Mouse (Mus musculus) neural tube, embryonic 11.5 days (tissue): ENCODE measurements around the gene Bloc1s2. TPM values are rescaled to one million over a fixed set of nuclear protein-coding genes. Genes with fewer than 3 reads are reported as not detected.

Experiments used
- ATAC-seq: fragments of 200-750 bp; cut with Nextera tagmentation; 2 replicates; pipeline ENCODE4 v1.8.0; 2017; ENCODE audit warnings: moderate number of reproducible peaks, mild to moderate bottlenecking, moderate TSS enrichment, moderate library complexity; ENCODE audit not compliant: insufficient read depth, low FRiP score, low TSS enrichment
- DNase-seq: peaks from one replicate; pipeline ENCODE4 v3.0.0-alpha.2; 2015; ENCODE audit warnings: low spot score
- H3K27ac ChIP-seq: fragments of 300-500 bp; sonication (generic); 2 replicates; pipeline ENCODE4 v1.5.1; 2014; ENCODE audit warnings: low read depth, mild to moderate bottlenecking, low read length
- H3K27me3 ChIP-seq: fragments of 300-500 bp; sonication (generic); 2 replicates; pipeline ENCODE4 v1.6.1; 2014; ENCODE audit warnings: mild to moderate bottlenecking, low read length, mixed read lengths; ENCODE audit not compliant: control insufficient read depth, insufficient read depth
- H3K36me3 ChIP-seq: fragments of 300-500 bp; sonication (generic); 2 replicates; pipeline ENCODE4 v1.6.1; 2014; ENCODE audit warnings: mild to moderate bottlenecking, low read length, moderate library complexity, mixed read lengths; ENCODE audit not compliant: control insufficient read depth, insufficient read depth
- H3K4me1 ChIP-seq: fragments of 300-500 bp; sonication (generic); 2 replicates; pipeline ENCODE4 v1.6.1; 2014; ENCODE audit warnings: low read length, mixed read lengths; ENCODE audit not compliant: control insufficient read depth, insufficient read depth
- H3K4me2 ChIP-seq: fragments of 300-500 bp; sonication (generic); 2 replicates; pipeline ENCODE4 v1.6.1; 2014; ENCODE audit warnings: low read depth, mild to moderate bottlenecking, moderate library complexity
- H3K4me3 ChIP-seq: fragments of 300-500 bp; sonication (generic); 2 replicates; pipeline ENCODE4 v1.5.1; 2014; ENCODE audit warnings: low read depth, low read length
- H3K9ac ChIP-seq: fragments of 300-500 bp; sonication (generic); 2 replicates; pipeline ENCODE4 v1.6.1; 2014; ENCODE audit warnings: mild to moderate bottlenecking, low read length
- H3K9me3 ChIP-seq: fragments of 300-500 bp; sonication (generic); 2 replicates; pipeline ENCODE4 v1.6.1; 2016; ENCODE audit warnings: low read length; ENCODE audit not compliant: control insufficient read depth
- WGBS: fragments of 180-500 bp; shearing (Covaris S2); extraction: QIAGEN DNeasy Blood & Tissue Kit; methylation state at CpG from one replicate; pipeline ENCODE4 v1.1.7; 2014; 5-methylcytosine and 5-hydroxymethylcytosine counted together
- polyA plus RNA-seq: library from polyadenylated mRNA; unstranded; fragments of >200 nt; fragmentation: Nextera tagmentation; extraction: Ambion mirVana; gene quantifications from 2 replicates; pipeline ENCODE4 v1.2.1, GENCODE M21; 2014

The Bloc1s2 gene
- polyA plus RNA-seq, 1 experiment from 2014 or later, result 118 TPM

DNA sequence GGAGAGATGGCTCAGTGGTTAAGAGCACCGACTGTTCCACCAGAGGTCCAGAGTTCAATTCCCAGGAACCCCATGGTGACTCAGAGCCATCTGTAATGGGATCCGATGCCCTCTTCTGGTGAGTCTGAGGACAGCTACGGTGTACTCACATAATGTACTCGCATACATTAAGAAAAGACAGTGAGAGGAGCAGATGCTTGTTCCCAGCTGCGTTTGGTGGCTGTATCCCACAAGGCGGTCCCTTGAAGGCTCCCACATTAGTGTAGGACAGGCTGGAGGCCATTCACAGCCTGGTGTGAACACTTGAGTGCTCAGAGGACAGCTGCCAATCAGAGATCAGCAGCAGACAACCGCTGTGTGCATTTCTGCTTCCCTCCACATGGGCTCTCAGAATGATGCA lies 34.5 kb downstream of the Bloc1s2 start:
- H3K27ac ChIP-seq, result no peak overlapping the region
- ATAC-seq (0 out of 2 replicates have a peak, but pooled peaks have one; percentile 39), DNase-seq (peak; percentile 40)
- no peaks in the 10 kb centered on the region for H3K9me3 ChIP-seq
- H3K9ac ChIP-seq, result no peak overlapping the region
- H3K4me3 ChIP-seq, result no peak overlapping the region
- no peaks in the 10 kb centered on the region for H3K27me3 ChIP-seq
- no peak overlapping the region for H3K4me2 ChIP-seq
- WGBS, result 65% methylated on average over 7 of the region's 7 CpGs
- no peaks in the 10 kb centered on the region for H3K4me1 ChIP-seq
- H3K36me3 ChIP-seq, result peaks cover 11% of the 10 kb centered on the region

DNA sequence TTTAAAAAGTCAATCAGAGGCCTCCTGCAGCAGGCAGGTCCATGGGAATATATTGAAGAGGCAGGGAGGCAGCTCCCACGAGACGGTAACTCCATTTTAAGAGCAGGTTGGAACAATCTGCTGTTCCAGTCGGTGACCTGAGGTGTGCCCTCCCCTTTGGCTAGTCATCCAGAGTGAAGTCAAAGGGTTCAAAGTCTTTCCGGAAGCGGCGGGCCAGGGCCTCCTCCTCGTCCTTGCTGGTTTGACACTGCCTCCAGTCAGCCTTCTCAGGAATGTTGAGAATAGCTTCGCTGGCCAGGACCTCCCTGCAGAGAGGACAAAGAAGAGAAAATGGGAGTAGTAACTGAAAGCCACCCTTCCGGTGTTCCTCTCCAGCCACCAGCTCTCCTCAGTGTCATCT lies 35.9 kb downstream of the Bloc1s2 start:
- H3K27me3 ChIP-seq, result no peaks in the 10 kb centered on the region
- H3K27ac ChIP-seq, result no peak overlapping the region
- ATAC-seq (no peak), DNase-seq (no peak)
- no peak overlapping the region for H3K9ac ChIP-seq
- no peak overlapping the region for H3K4me3 ChIP-seq
- WGBS, result 92% methylated on average over 9 of the region's 9 CpGs
- no peaks in the 10 kb centered on the region for H3K9me3 ChIP-seq
- H3K36me3 ChIP-seq, result peaks cover 11% of the 10 kb centered on the region
- no peak overlapping the region for H3K4me2 ChIP-seq
- 0 out of 2 replicates have a peak, but pooled peaks cover 2% of the 10 kb centered on the region for H3K4me1 ChIP-seq

DNA sequence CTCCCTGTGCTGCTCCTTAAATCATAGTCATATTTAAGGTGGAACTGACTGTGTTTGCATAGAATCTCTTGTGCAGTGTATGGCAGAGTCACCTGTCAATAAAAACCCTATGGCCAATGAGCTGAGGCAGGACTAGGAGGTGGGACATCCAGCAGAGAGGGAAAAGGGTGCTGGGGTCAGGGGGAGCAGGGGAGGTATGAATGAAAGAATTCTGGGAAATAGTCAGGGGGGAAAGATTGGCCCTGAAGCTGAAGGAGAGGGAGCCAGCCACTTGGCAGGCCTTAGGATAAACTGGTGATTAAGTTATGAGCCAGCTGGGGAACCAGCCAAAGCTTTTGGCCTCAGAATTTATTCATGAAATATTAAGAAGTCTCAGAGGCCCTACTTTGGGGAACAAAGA lies 37.2 kb downstream of the Bloc1s2 start:
- Histone ChIP-seq H3K36me3 (peaks cover 11% of the 10 kb centered on the region), H3K27ac (no peak overlapping the region)
- ATAC-seq, result no peak

DNA sequence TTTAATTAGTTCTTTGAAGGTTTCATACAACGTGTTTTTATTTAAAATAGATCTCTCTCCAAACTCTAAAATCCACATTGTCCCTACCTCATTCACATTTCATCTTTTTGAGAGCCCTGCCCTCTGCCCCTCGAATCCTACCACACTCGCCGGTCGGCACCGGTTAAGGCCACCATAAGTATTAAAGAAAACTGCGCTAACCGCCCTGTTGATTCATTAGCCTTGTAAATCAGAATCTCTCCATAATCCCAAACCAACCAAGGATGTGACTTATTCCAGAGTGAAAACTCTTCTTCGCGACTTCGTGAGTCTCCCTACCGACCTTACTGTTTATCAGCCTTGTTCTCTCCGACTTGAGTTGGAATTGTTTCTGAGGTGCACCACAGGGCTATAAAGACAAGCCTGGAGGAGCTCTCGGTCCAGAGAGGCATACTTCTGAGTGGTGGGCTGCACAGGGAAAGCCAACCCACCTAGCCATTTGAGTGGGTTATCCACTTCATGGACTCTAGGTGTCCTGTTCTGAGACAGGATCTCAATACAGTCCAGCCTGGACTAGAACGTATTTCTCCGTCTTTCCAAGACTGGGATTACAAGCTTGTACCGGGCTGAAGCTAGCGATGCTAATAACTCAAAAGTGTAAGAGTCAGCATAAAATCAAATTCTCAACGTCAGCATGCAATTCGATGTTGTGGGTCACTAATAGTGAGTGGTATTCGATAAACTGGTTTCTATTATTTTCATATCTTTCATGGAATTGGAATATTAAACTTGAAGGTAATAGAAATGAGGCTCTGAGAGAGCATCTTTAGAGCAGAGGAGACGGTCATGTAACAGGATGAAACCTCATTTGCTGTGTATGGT lies 38.4 kb downstream of the Bloc1s2 start:
- Histone ChIP-seq H3K9ac (peak overlapping the region; percentile 41), H3K4me3 (peak overlapping the region; percentile 99), H3K4me1 (0 out of 2 replicates have a peak, but pooled peaks cover 2% of the 10 kb centered on the region), H3K36me3 (peaks cover 5% of the 10 kb centered on the region), H3K9me3 (no peaks in the 10 kb centered on the region), H3K27ac (no peak overlapping the region), H3K27me3 (no peaks in the 10 kb centered on the region), H3K4me2 (peak overlapping the region; percentile 89)
- ATAC-seq (peak; percentile 42), DNase-seq (no peak)
- 30% methylated on average over 22 of the region's 22 CpGs for WGBS

More for the DNA sequence above, 37.2 kb downstream of the Bloc1s2 start:
- Histone ChIP-seq H3K9me3 (no peaks in the 10 kb centered on the region), H3K4me1 (0 out of 2 replicates have a peak, but pooled peaks cover 2% of the 10 kb centered on the region), H3K9ac (no peak overlapping the region), H3K27me3 (no peaks in the 10 kb centered on the region), H3K4me3 (no peak overlapping the region), H3K4me2 (no peak overlapping the region)
- no peak for DNase-seq

DNA sequence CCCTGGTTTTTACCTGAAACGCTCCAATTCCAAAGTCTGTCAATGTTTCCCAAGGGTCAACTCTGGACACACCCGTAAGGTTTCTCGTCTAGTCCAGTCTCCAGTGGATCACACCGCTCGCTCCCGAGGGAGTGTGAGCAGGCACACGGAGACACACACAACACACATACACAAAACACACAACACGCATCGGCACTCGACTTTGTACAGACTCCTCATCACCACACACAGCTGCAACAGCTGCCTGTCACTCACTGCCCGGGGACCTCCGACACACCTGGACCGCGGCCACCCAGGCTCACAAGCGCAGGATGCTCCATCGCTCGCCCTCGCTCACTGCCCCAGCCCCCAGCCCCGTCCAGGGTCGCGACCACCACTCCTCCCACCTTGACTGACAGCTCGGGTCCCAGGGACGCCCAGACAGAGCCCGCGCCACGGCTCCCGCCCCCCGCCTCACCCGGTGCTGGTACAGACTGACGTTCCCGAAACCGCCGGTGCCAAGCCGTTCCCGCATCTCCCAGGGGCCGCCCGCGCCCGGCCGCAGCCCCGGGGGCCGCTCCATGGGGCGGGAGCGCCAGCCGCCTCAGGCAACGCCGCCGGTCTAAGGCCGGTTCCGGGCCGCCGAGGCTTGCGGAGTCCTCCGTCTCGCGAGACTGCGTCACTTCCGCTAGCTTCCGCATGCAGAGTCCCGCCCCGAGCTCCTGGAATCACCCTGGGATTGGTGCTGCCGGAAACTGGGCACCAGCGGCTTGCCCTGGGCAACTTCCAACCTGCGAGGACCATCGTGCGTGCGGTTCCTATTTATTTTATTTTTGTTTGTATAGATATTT lies 39.2 kb downstream of the Bloc1s2 start, which contains the start of gene Chuk:
Gene Chuk (minus strand): TSS at position 650 of the 830 bp plus-strand sequence.
- H3K4me3 ChIP-seq, result peak within 1 kb of the TSS; percentile 99
- H3K27ac ChIP-seq, result 0 out of 2 replicates have a peak within 1 kb of the TSS, but pooled peaks have one; percentile 58
- 2% methylated on average over 64 of the region's 67 CpGs for WGBS
- peak; percentile 96 for DNase-seq
- H3K27me3 ChIP-seq, result no peaks in the 10 kb centered on the region
- ATAC-seq, result peak; percentile 98
- H3K36me3 ChIP-seq, result peaks cover 5% of the 10 kb centered on the region
- peak within 1 kb of the TSS; percentile 94 for H3K9ac ChIP-seq
- H3K4me2 ChIP-seq, result peak within 1 kb of the TSS; percentile 89
- H3K9me3 ChIP-seq, result no peaks in the 10 kb centered on the region
- H3K4me1 ChIP-seq, result 0 out of 2 replicates have a peak, but pooled peaks cover 2% of the 10 kb centered on the region

DNA sequence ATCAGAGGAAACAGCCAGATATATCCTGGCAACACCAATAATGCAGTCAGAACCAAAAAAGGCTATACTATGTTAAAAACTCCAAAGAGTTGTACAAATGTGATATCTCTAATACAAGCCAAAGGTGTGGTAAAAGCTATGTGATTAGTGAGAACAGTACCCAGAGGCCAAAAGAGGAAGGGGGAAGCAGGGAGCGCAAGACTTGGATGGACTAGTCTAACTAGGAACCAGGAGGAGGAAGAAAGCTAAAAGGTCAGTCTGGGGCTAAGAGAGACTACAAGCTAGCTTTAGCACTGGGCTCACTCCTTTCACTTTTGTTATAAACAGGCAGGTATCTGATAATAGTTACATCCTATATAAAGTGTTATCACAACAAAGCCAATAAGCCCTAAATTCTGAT lies 41.9 kb downstream of the Bloc1s2 start:
- Histone ChIP-seq H3K27me3 (no peaks in the 10 kb centered on the region), H3K4me2 (no peak overlapping the region), H3K4me1 (0 out of 2 replicates have a peak, but pooled peaks cover 2% of the 10 kb centered on the region), H3K9me3 (no peaks in the 10 kb centered on the region), H3K9ac (no peak overlapping the region), H3K27ac (no peak overlapping the region), H3K4me3 (no peak overlapping the region), H3K36me3 (no peaks in the 10 kb centered on the region)
- 92% methylated on average over 1 of the region's 1 CpGs for WGBS
- no peak for ATAC-seq
- DNase-seq, result no peak

DNA sequence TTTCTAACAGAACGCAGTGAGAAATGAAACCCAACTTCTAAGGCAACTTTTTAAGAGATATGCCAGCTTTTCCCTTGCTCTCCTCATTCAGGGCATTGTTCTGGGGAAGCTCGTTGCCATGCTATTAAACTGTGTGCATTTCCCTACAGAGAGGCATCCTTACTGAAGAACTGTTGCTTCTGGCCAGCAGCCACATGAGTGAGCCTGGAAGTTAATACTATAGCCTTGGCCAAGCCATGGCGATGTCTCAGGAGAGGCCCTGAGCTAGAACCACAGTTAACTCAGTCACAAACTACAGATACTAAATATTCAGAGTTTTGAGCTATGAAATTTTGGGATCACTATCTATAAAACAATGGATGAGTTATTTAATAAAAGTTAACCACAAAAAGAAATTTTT lies 43.2 kb downstream of the Bloc1s2 start:
- Histone ChIP-seq H3K4me2 (no peak overlapping the region), H3K36me3 (no peaks in the 10 kb centered on the region), H3K27me3 (no peaks in the 10 kb centered on the region), H3K4me3 (no peak overlapping the region), H3K4me1 (0 out of 2 replicates have a peak, but pooled peaks cover 2% of the 10 kb centered on the region), H3K9me3 (no peaks in the 10 kb centered on the region), H3K9ac (no peak overlapping the region), H3K27ac (no peak overlapping the region)
- WGBS, result 86% methylated on average over 3 of the region's 3 CpGs
- DNase-seq, result no peak
- ATAC-seq, result no peak

DNA sequence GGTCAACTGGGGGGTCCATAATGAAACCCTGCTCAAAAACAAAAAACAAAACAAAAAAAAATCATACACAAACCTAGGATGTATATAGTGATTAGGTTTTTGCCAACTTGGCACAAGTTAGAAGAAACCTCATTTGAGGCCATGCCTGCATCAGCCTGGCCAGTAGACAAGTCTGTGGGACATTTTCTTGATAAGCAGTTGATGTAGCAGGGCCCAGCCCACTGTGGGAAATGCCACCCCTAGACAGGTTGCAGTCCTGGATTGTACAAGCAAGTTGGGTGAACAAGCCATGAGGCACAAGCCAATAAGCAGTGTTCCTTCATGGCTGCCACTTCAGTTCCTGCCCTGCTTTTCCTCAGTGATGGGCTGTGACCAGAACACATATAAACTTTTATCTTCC lies 45.4 kb downstream of the Bloc1s2 start:
- Histone ChIP-seq H3K4me3 (no peak overlapping the region), H3K36me3 (peaks cover 8% of the 10 kb centered on the region)
- no peak for ATAC-seq

More for the DNA sequence above, 45.4 kb downstream of the Bloc1s2 start:
- H3K27ac ChIP-seq, result no peak overlapping the region
- DNase-seq, result no peak
- no peaks in the 10 kb centered on the region for H3K4me1 ChIP-seq
- no peaks in the 10 kb centered on the region for H3K9me3 ChIP-seq
- H3K9ac ChIP-seq, result no peak overlapping the region
- no peaks in the 10 kb centered on the region for H3K27me3 ChIP-seq
- H3K4me2 ChIP-seq, result no peak overlapping the region
